Mouse (Mus musculus): ENCODE measurements at regions not wholly inside any gene's neighbourhood (a gene's known extent, or its start where the extent isn't known, plus 50 kb on each side); places are given as distances from the start of the nearest gene placed in this dataset.

- peak; percentile 81 for DNase-seq (ENCODE audit: low read depth, low spot score)
- no peaks in the 10 kb centered on the region for H3K79me2 ChIP-seq (ENCODE audit: control insufficient read depth, insufficient read depth, low read length, poor library complexity)
- no peaks in the 10 kb centered on the region for H3K9me3 ChIP-seq (replicated peaks; ENCODE audit: insufficient read depth, low read length)
- H3K27me3 ChIP-seq (ENCODE audit: control insufficient read depth in 1 of 2, insufficient read depth in 2 of 2, low read length in 2 of 2), result no peaks in the 10 kb centered on the region
- H3K9ac ChIP-seq (ENCODE audit: control insufficient read depth, low read depth, low read length, poor library complexity, severe bottlenecking), result no peak overlapping the region
- H3K27ac ChIP-seq (ENCODE audit: control insufficient read depth, low read depth, low read length), result no peak overlapping the region
- TF ChIP-seq RCOR1 (IDR thresholded peaks at IDR 0.05; ENCODE audit: low read depth, low read length), result 0 out of 2 replicates have a peak, but pooled peaks have one; percentile 17
- 0 out of 2 replicates have a peak, but pooled peaks have one; percentile 24 for TF ChIP-seq MEF2A (IDR thresholded peaks at IDR 0.05; ENCODE audit: extremely low read depth, insufficient replicate concordance, low read depth, low read length, poor library complexity, severe bottlenecking)
- TF ChIP-seq GATA1 (IDR thresholded peaks at IDR 0.05; ENCODE audit: low read depth, low read length), result no peak
- peak; percentile 55 for TF ChIP-seq ETS1 (IDR thresholded peaks at IDR 0.05; ENCODE audit: low read depth, low read length)
- no peak overlapping the region for H3K4me3 ChIP-seq (ENCODE audit: control insufficient read depth in 1 of 2, insufficient read depth in 1 of 2, low read depth in 2 of 2, low read length in 2 of 2)
- H3K4me1 ChIP-seq (ENCODE audit: control insufficient read depth in 1 of 2, insufficient read depth in 2 of 2, low read length in 2 of 2), result peaks cover 0 to 3% of the 10 kb centered on the region in 2 experiments; a peak in 1 of 4 replicates
- peaks cover 0 to 2% of the 10 kb centered on the region in 2 experiments; a peak in 2 of 4 replicates for H3K36me3 ChIP-seq (ENCODE audit: control insufficient read depth in 1 of 2, insufficient read depth in 2 of 2, low read length in 2 of 2)
These were observed 63.6 kb upstream of the Tspan5 start for GRCm38 (mm10) chr3:138678351-138678750.

- TF ChIP-seq MXI1 (IDR thresholded peaks at IDR 0.05; ENCODE audit: low read depth, low read length) (no peak), USF2 (IDR thresholded peaks at IDR 0.05; ENCODE audit: borderline replicate concordance in 1 of 2, insufficient read depth in 1 of 2, low read depth in 1 of 2, low read length in 2 of 2) (no peak), ZC3H11A (IDR thresholded peaks at IDR 0.05; ENCODE audit: low read depth, low read length) (no peak), ZMIZ1 (IDR thresholded peaks at IDR 0.05; ENCODE audit: low read depth, low read length) (no peak), GATA1 (IDR thresholded peaks at IDR 0.05; ENCODE audit: low read depth, low read length) (no peak), RCOR1 (IDR thresholded peaks at IDR 0.05; ENCODE audit: low read depth, low read length) (no peak), MAFK (IDR thresholded peaks at IDR 0.05; ENCODE audit: borderline replicate concordance, low read depth, low read length) (no peak), MAZ (IDR thresholded peaks at IDR 0.05; ENCODE audit: low read depth, low read length) (no peak), TCF12 (IDR thresholded peaks at IDR 0.05; ENCODE audit: low read depth, low read length) (no peak), ELF1 (IDR thresholded peaks at IDR 0.05; ENCODE audit: low read depth, low read length) (no peak), SIN3A (IDR thresholded peaks at IDR 0.05; ENCODE audit: low read length) (no peak), EP300 (IDR thresholded peaks at IDR 0.05; ENCODE audit: low read depth in 1 of 2, low read length in 2 of 2) (no peak)
- no peaks in the 10 kb centered on the region for H3K4me1 ChIP-seq (ENCODE audit: control insufficient read depth in 1 of 2, insufficient read depth in 2 of 2, low read length in 2 of 2)
- no peaks in the 10 kb centered on the region for H3K36me3 ChIP-seq (ENCODE audit: control insufficient read depth in 1 of 2, insufficient read depth in 2 of 2, low read length in 2 of 2)
- H3K79me2 ChIP-seq (ENCODE audit: control insufficient read depth, insufficient read depth, low read length, poor library complexity), result no peaks in the 10 kb centered on the region
- H3K4me3 ChIP-seq (ENCODE audit: control insufficient read depth in 1 of 2, insufficient read depth in 1 of 2, low read depth in 2 of 2, low read length in 2 of 2), result no peak overlapping the region
- H3K27me3 ChIP-seq (ENCODE audit: control insufficient read depth in 1 of 2, insufficient read depth in 2 of 2, low read length in 2 of 2), result no peaks in the 10 kb centered on the region
- H3K9me3 ChIP-seq (replicated peaks; ENCODE audit: insufficient read depth, low read length), result no peaks in the 10 kb centered on the region
- peak; percentile 11 for DNase-seq (ENCODE audit: low read depth, low spot score)
- H3K27ac ChIP-seq (ENCODE audit: control insufficient read depth, low read depth, low read length), result no peak overlapping the region
- H3K9ac ChIP-seq (ENCODE audit: control insufficient read depth, low read depth, low read length, poor library complexity, severe bottlenecking), result no peak overlapping the region
These were observed 55.3 kb upstream of the Tspan5 start for GRCm38 (mm10) chr3:138686636-138687230.
